Mouse (Mus musculus) G1E (cell line): Measurements from ENCODE around the gene Bard1. TPM values are rescaled to one million over a fixed set of nuclear protein-coding genes. Genes with fewer than 3 reads are reported as not detected.

ENCODE experiments used
- ATAC-seq: 2 replicates; pipeline ENCODE4 v1.8.0; 2016; ENCODE audit warnings: mild to moderate bottlenecking; ENCODE audit not compliant: insufficient number of reproducible peaks, poor library complexity, low FRiP score, severe bottlenecking; ENCODE audit errors: extremely low read depth
- DNase-seq: peaks from one replicate; pipeline ENCODE4 v3.0.0; 2012; ENCODE audit warnings: low spot score
- H3K27me3 ChIP-seq: 2 replicates; pipeline ENCODE4 v1.6.1; 2012; ENCODE audit warnings: mild to moderate bottlenecking, low read length, inconsistent platforms; ENCODE audit not compliant: insufficient read depth
- H3K36me3 ChIP-seq: replicated peaks from 2 replicates; pipeline ENCODE3; 2012; ENCODE audit warnings: mild to moderate bottlenecking, inconsistent platforms
- H3K4me1 ChIP-seq: 2 replicates; pipeline ENCODE4 v1.6.1; 2012; ENCODE audit warnings: low read depth, low read length, inconsistent platforms, mixed read lengths; ENCODE audit not compliant: insufficient read depth
- H3K4me3 ChIP-seq: 2 replicates; pipeline ENCODE4 v1.5.1; 2012; ENCODE audit warnings: low read depth, mild to moderate bottlenecking, inconsistent platforms, low read length, moderate library complexity, mixed read lengths
- H3K9me3 ChIP-seq: replicated peaks from 2 replicates; pipeline ENCODE4 v1.6.1; 2012; ENCODE audit warnings: inconsistent platforms
- CTCF ChIP-seq: IDR thresholded peaks from 2 replicates; pipeline ENCODE4 v1.5.1; 2012; ENCODE audit warnings: low read depth, low read length, inconsistent platforms, mixed read lengths
- GATA1 ChIP-seq: IDR thresholded peaks from 2 replicates; pipeline ENCODE4 v1.6.1; 2012; ENCODE audit warnings: borderline replicate concordance, low read length, inconsistent platforms, mixed read lengths
- GATA2 ChIP-seq: IDR thresholded peaks from 2 replicates; pipeline ENCODE4 v1.6.1; 2012; ENCODE audit warnings: low read depth, low read length, inconsistent platforms, borderline replicate concordance
- POLR2AphosphoS5 ChIP-seq: IDR thresholded peaks from 2 replicates; pipeline ENCODE4 v1.6.1; 2012; ENCODE audit warnings: low read depth, low read length, inconsistent platforms; ENCODE audit not compliant: insufficient replicate concordance
- TAL1 ChIP-seq: conservative IDR thresholded peaks from 2 replicates; pipeline ENCODE4 v1.6.1; 2012; ENCODE audit warnings: low read depth, low read length, inconsistent platforms, mixed read lengths
- polyA plus RNA-seq: library from polyadenylated mRNA; stranded (reverse); fragments of >175 nt; gene quantifications from 2 replicates; pipeline ENCODE4 v1.2.3, GENCODE M21; 2012
- total RNA-seq, 2 experiments: library from RNA; stranded (forward) in 1 of 2; stranded (reverse) in 1 of 2; fragments of 200-1000 nt in 1 of 2; fragments of >200 nt in 1 of 2; fragmentation: Nextera tagmentation in 1 of 2; gene quantifications; 2 replicates each; pipeline ENCODE4 v1.2.3; 2014 to 2017

Bard1 gene
- total and polyA plus RNA-seq, 3 experiments, result 7.9 to 82.6 (median 22.6) TPM

GRCm38 (mm10) chr1:71022766-71023165 is 80.2 kb downstream of the Bard1 start:
- Histone ChIP-seq H3K4me1 (no peaks in the 10 kb centered on the region), H3K36me3 (peaks cover 51% of the 10 kb centered on the region), H3K27me3 (no peaks in the 10 kb centered on the region), H3K4me3 (no peak overlapping the region), H3K9me3 (no peaks in the 10 kb centered on the region)
- ATAC-seq (no peak), DNase-seq (no peak)
- TF ChIP-seq GATA2 (no peak), TAL1 (no peak), POLR2AphosphoS5 (no peak), GATA1 (no peak), CTCF (no peak)

GRCm38 (mm10) chr1:71014345-71014744 is 88.6 kb downstream of the Bard1 start:
- Histone ChIP-seq H3K4me1 (peaks cover 3% of the 10 kb centered on the region; the same call in 1 of the 2 replicates), H3K4me3 (no peak overlapping the region), H3K36me3 (peaks cover 6% of the 10 kb centered on the region), H3K27me3 (no peaks in the 10 kb centered on the region), H3K9me3 (no peaks in the 10 kb centered on the region)
- DNase-seq (no peak), ATAC-seq (no peak)
- TF ChIP-seq POLR2AphosphoS5 (no peak), GATA1 (no peak), CTCF (no peak), GATA2 (no peak), TAL1 (no peak)

GRCm38 (mm10) chr1:71005998-71006397 is 96.9 kb downstream of the Bard1 start:
- no peaks in the 10 kb centered on the region for H3K36me3 ChIP-seq
- no peaks in the 10 kb centered on the region for H3K27me3 ChIP-seq
- TF ChIP-seq CTCF (no peak), TAL1 (peak; percentile 16; the same call in 1 of the 2 replicates)
- DNase-seq, result peak; percentile 9
- ATAC-seq, result no peak
- no peaks in the 10 kb centered on the region for H3K9me3 ChIP-seq
- H3K4me1 ChIP-seq, result peaks cover 27% of the 10 kb centered on the region
- no peak overlapping the region for H3K4me3 ChIP-seq

GRCm38 (mm10) chr1:71004177-71004576 is 98.8 kb downstream of the Bard1 start:
- TF ChIP-seq TAL1, result no peak
- TF ChIP-seq GATA1, result no peak
- TF ChIP-seq POLR2AphosphoS5, result no peak
- TF ChIP-seq CTCF, result no peak
- TF ChIP-seq GATA2, result no peak
- Histone ChIP-seq H3K4me3 (no peak overlapping the region), H3K9me3 (no peaks in the 10 kb centered on the region), H3K4me1 (peaks cover 37% of the 10 kb centered on the region), H3K36me3 (no peaks in the 10 kb centered on the region), H3K27me3 (no peaks in the 10 kb centered on the region)
- ATAC-seq (no peak), DNase-seq (no peak)

GRCm38 (mm10) chr1:71003741-71004140 is 99.2 kb downstream of the Bard1 start:
- ATAC-seq (peak; percentile 29; the same call in 1 of the 2 replicates), DNase-seq (peak; percentile 18)
- no peaks in the 10 kb centered on the region for H3K9me3 ChIP-seq
- no peaks in the 10 kb centered on the region for H3K36me3 ChIP-seq
- TF ChIP-seq CTCF, result no peak
- H3K27me3 ChIP-seq, result no peaks in the 10 kb centered on the region
- H3K4me3 ChIP-seq, result no peak overlapping the region
- H3K4me1 ChIP-seq, result peaks cover 37% of the 10 kb centered on the region

GRCm38 (mm10) chr1:70997377-70997993 is 105.5 kb downstream of the Bard1 start:
- TF ChIP-seq TAL1 (no peak), POLR2AphosphoS5 (no peak), CTCF (no peak), GATA1 (no peak), GATA2 (no peak)
- no peak for ATAC-seq
- peaks cover 9% of the 10 kb centered on the region; the same call in 1 of the 2 replicates for H3K27me3 ChIP-seq
- H3K36me3 ChIP-seq, result no peaks in the 10 kb centered on the region
- H3K9me3 ChIP-seq, result no peaks in the 10 kb centered on the region
- peaks cover 13% of the 10 kb centered on the region for H3K4me1 ChIP-seq
- H3K4me3 ChIP-seq, result no peak overlapping the region
- DNase-seq, result no peak

- TF ChIP-seq POLR2AphosphoS5 (no peak), GATA1 (no peak), TAL1 (no peak), CTCF (no peak), GATA2 (no peak)
- Histone ChIP-seq H3K36me3 (no peaks in the 10 kb centered on the region), H3K4me1 (peaks cover 9% of the 10 kb centered on the region), H3K4me3 (no peak overlapping the region), H3K27me3 (peaks cover 9% of the 10 kb centered on the region; the same call in 1 of the 2 replicates), H3K9me3 (no peaks in the 10 kb centered on the region)
- ATAC-seq (no peak), DNase-seq (no peak)
Observed at GRCm38 (mm10) chr1:70996766-70997165, 106.2 kb downstream of the Bard1 start.
